Mouse (Mus musculus): Measurements from ENCODE around the gene Ooep. TPM values are rescaled to one million over a fixed set of nuclear protein-coding genes. Genes with fewer than 3 reads are reported as not detected.

Ooep gene
- polyA plus RNA-seq, 1 experiment from 2014 or later, result 0.74 TPM

- no peak for ATAC-seq (ENCODE audit: insufficient number of reproducible peaks, insufficient read depth, low FRiP score, low read depth)
- no peak overlapping the region for H3K27ac ChIP-seq (ENCODE audit: low read length)
- no peak overlapping the region for H3K4me2 ChIP-seq (replicated peaks; ENCODE audit: low read depth, low read length)
- H3K36me3 ChIP-seq (ENCODE audit: control insufficient read depth, insufficient read depth, low read length), result no peaks in the 10 kb centered on the region
- H3K9ac ChIP-seq (replicated peaks; ENCODE audit: low read depth, low read length), result no peak overlapping the region
- H3K4me3 ChIP-seq (ENCODE audit: low read depth, low read length), result no peak overlapping the region
- H3K4me1 ChIP-seq (ENCODE audit: control insufficient read depth, insufficient read depth, low read length), result no peaks in the 10 kb centered on the region
- WGBS, result 61% methylated on average over 7 of the region's 7 CpGs
- H3K9me3 ChIP-seq (ENCODE audit: control insufficient read depth, low read depth, low read length), result no peaks in the 10 kb centered on the region
- H3K27me3 ChIP-seq (ENCODE audit: control insufficient read depth, insufficient read depth, low read length), result peaks cover 20% of the 10 kb centered on the region
Measured at GRCm38 (mm10) chr9:78394602-78395001, 16.1 kb upstream of the Ooep start.

GRCm38 (mm10) chr9:78393741-78394140, 15.2 kb upstream of the Ooep start:
- no peak overlapping the region for H3K4me3 ChIP-seq (ENCODE audit: low read depth, low read length)
- no peaks in the 10 kb centered on the region for H3K4me1 ChIP-seq (ENCODE audit: control insufficient read depth, insufficient read depth, low read length)
- no peaks in the 10 kb centered on the region for H3K36me3 ChIP-seq (ENCODE audit: control insufficient read depth, insufficient read depth, low read length)
- H3K9ac ChIP-seq (replicated peaks; ENCODE audit: low read depth, low read length), result no peak overlapping the region
- no peak overlapping the region for H3K27ac ChIP-seq (ENCODE audit: low read length)
- no peaks in the 10 kb centered on the region for H3K9me3 ChIP-seq (ENCODE audit: control insufficient read depth, low read depth, low read length)
- no peak overlapping the region for H3K4me2 ChIP-seq (replicated peaks; ENCODE audit: low read depth, low read length)
- no peak for ATAC-seq (ENCODE audit: insufficient number of reproducible peaks, insufficient read depth, low FRiP score, low read depth)
- H3K27me3 ChIP-seq (ENCODE audit: control insufficient read depth, insufficient read depth, low read length), result peaks cover 20% of the 10 kb centered on the region
- 82% methylated on average over 10 of the region's 10 CpGs for WGBS

- Histone ChIP-seq H3K4me3 (ENCODE audit: low read depth, low read length) (no peak overlapping the region), H3K36me3 (ENCODE audit: control insufficient read depth, insufficient read depth, low read length) (no peaks in the 10 kb centered on the region), H3K9ac (replicated peaks; ENCODE audit: low read depth, low read length) (no peak overlapping the region), H3K4me2 (replicated peaks; ENCODE audit: low read depth, low read length) (no peak overlapping the region), H3K4me1 (ENCODE audit: control insufficient read depth, insufficient read depth, low read length) (no peaks in the 10 kb centered on the region), H3K27me3 (ENCODE audit: control insufficient read depth, insufficient read depth, low read length) (peaks cover 7% of the 10 kb centered on the region), H3K27ac (ENCODE audit: low read length) (no peak overlapping the region), H3K9me3 (ENCODE audit: control insufficient read depth, low read depth, low read length) (no peaks in the 10 kb centered on the region)
- WGBS, result 45% methylated on average over 5 of the region's 5 CpGs
- ATAC-seq (ENCODE audit: insufficient number of reproducible peaks, insufficient read depth, low FRiP score, low read depth), result no peak
Measured at GRCm38 (mm10) chr9:78389981-78390380, 11.5 kb upstream of the Ooep start.

GRCm38 (mm10) chr9:78386947-78387346, 8.4 kb upstream of the Ooep start:
- Histone ChIP-seq H3K4me3 (ENCODE audit: low read depth, low read length) (no peak overlapping the region), H3K27ac (ENCODE audit: low read length) (no peak overlapping the region), H3K4me1 (ENCODE audit: control insufficient read depth, insufficient read depth, low read length) (no peaks in the 10 kb centered on the region), H3K27me3 (ENCODE audit: control insufficient read depth, insufficient read depth, low read length) (no peaks in the 10 kb centered on the region), H3K9ac (replicated peaks; ENCODE audit: low read depth, low read length) (no peak overlapping the region), H3K36me3 (ENCODE audit: control insufficient read depth, insufficient read depth, low read length) (no peaks in the 10 kb centered on the region), H3K9me3 (ENCODE audit: control insufficient read depth, low read depth, low read length) (no peaks in the 10 kb centered on the region), H3K4me2 (replicated peaks; ENCODE audit: low read depth, low read length) (no peak overlapping the region)
- no peak for ATAC-seq (ENCODE audit: insufficient number of reproducible peaks, insufficient read depth, low FRiP score, low read depth)
- WGBS, result 88% methylated on average over 7 of the region's 7 CpGs

- Histone ChIP-seq H3K27me3 (ENCODE audit: control insufficient read depth, insufficient read depth, low read length) (no peaks in the 10 kb centered on the region), H3K9me3 (ENCODE audit: control insufficient read depth, low read depth, low read length) (no peaks in the 10 kb centered on the region), H3K4me2 (replicated peaks; ENCODE audit: low read depth, low read length) (no peak overlapping the region), H3K27ac (ENCODE audit: low read length) (no peak overlapping the region), H3K9ac (replicated peaks; ENCODE audit: low read depth, low read length) (no peak overlapping the region), H3K36me3 (ENCODE audit: control insufficient read depth, insufficient read depth, low read length) (no peaks in the 10 kb centered on the region), H3K4me1 (ENCODE audit: control insufficient read depth, insufficient read depth, low read length) (no peaks in the 10 kb centered on the region), H3K4me3 (ENCODE audit: low read depth, low read length) (no peak overlapping the region)
- no peak for ATAC-seq (ENCODE audit: insufficient number of reproducible peaks, insufficient read depth, low FRiP score, low read depth)
- WGBS, result 46% methylated on average over 3 of the region's 3 CpGs
Measured at GRCm38 (mm10) chr9:78385893-78386292, 7.4 kb upstream of the Ooep start.

- no peaks in the 10 kb centered on the region for H3K36me3 ChIP-seq (ENCODE audit: control insufficient read depth, insufficient read depth, low read length)
- peaks cover 7% of the 10 kb centered on the region; the same call in 1 of the 2 replicates for H3K4me1 ChIP-seq (ENCODE audit: control insufficient read depth, insufficient read depth, low read length)
- no peaks in the 10 kb centered on the region for H3K9me3 ChIP-seq (ENCODE audit: control insufficient read depth, low read depth, low read length)
- H3K4me3 ChIP-seq (ENCODE audit: low read depth, low read length), result no peak overlapping the region
- H3K9ac ChIP-seq (replicated peaks; ENCODE audit: low read depth, low read length), result no peak overlapping the region
- 47% methylated on average over 8 of the region's 8 CpGs for WGBS
- no peak overlapping the region for H3K27ac ChIP-seq (ENCODE audit: low read length)
- H3K4me2 ChIP-seq (replicated peaks; ENCODE audit: low read depth, low read length), result peak overlapping the region; percentile 50; the same call in 1 of the 2 replicates
- no peak for ATAC-seq (ENCODE audit: insufficient number of reproducible peaks, insufficient read depth, low FRiP score, low read depth)
- no peaks in the 10 kb centered on the region for H3K27me3 ChIP-seq (ENCODE audit: control insufficient read depth, insufficient read depth, low read length)
Measured at GRCm38 (mm10) chr9:78377546-78377945, 979 bp downstream of the Ooep start.

GRCm38 (mm10) chr9:78375486-78375885, 3.0 kb downstream of the Ooep start:
- no peak for ATAC-seq (ENCODE audit: insufficient number of reproducible peaks, insufficient read depth, low FRiP score, low read depth)
- Histone ChIP-seq H3K27ac (ENCODE audit: low read length) (no peak overlapping the region), H3K4me2 (replicated peaks; ENCODE audit: low read depth, low read length) (no peak overlapping the region), H3K4me3 (ENCODE audit: low read depth, low read length) (no peak overlapping the region), H3K4me1 (ENCODE audit: control insufficient read depth, insufficient read depth, low read length) (peaks cover 7% of the 10 kb centered on the region; the same call in 1 of the 2 replicates), H3K27me3 (ENCODE audit: control insufficient read depth, insufficient read depth, low read length) (no peaks in the 10 kb centered on the region), H3K36me3 (ENCODE audit: control insufficient read depth, insufficient read depth, low read length) (no peaks in the 10 kb centered on the region), H3K9ac (replicated peaks; ENCODE audit: low read depth, low read length) (no peak overlapping the region), H3K9me3 (ENCODE audit: control insufficient read depth, low read depth, low read length) (no peaks in the 10 kb centered on the region)
- 57% methylated on average over 4 of the region's 4 CpGs for WGBS

GRCm38 (mm10) chr9:78374885-78375389, 3.6 kb downstream of the Ooep start:
- H3K27ac ChIP-seq (ENCODE audit: low read length), result no peak overlapping the region
- no peak overlapping the region for H3K4me2 ChIP-seq (replicated peaks; ENCODE audit: low read depth, low read length)
- H3K4me1 ChIP-seq (ENCODE audit: control insufficient read depth, insufficient read depth, low read length), result peaks cover 7% of the 10 kb centered on the region; the same call in 1 of the 2 replicates
- no peak overlapping the region for H3K9ac ChIP-seq (replicated peaks; ENCODE audit: low read depth, low read length)
- no peaks in the 10 kb centered on the region for H3K27me3 ChIP-seq (ENCODE audit: control insufficient read depth, insufficient read depth, low read length)
- no peaks in the 10 kb centered on the region for H3K9me3 ChIP-seq (ENCODE audit: control insufficient read depth, low read depth, low read length)
- WGBS, result 78% methylated on average over 1 of the region's 1 CpGs
- no peaks in the 10 kb centered on the region for H3K36me3 ChIP-seq (ENCODE audit: control insufficient read depth, insufficient read depth, low read length)
- no peak overlapping the region for H3K4me3 ChIP-seq (ENCODE audit: low read depth, low read length)
- no peak for ATAC-seq (ENCODE audit: insufficient number of reproducible peaks, insufficient read depth, low FRiP score, low read depth)

- Histone ChIP-seq H3K27me3 (ENCODE audit: control insufficient read depth, insufficient read depth, low read length) (no peaks in the 10 kb centered on the region), H3K4me1 (ENCODE audit: control insufficient read depth, insufficient read depth, low read length) (peaks cover 7% of the 10 kb centered on the region; the same call in 1 of the 2 replicates), H3K36me3 (ENCODE audit: control insufficient read depth, insufficient read depth, low read length) (no peaks in the 10 kb centered on the region), H3K4me2 (replicated peaks; ENCODE audit: low read depth, low read length) (no peak overlapping the region), H3K27ac (ENCODE audit: low read length) (no peak overlapping the region), H3K4me3 (ENCODE audit: low read depth, low read length) (no peak overlapping the region), H3K9me3 (ENCODE audit: control insufficient read depth, low read depth, low read length) (no peaks in the 10 kb centered on the region), H3K9ac (replicated peaks; ENCODE audit: low read depth, low read length) (no peak overlapping the region)
- 29% methylated on average over 5 of the region's 5 CpGs for WGBS
- no peak for ATAC-seq (ENCODE audit: insufficient number of reproducible peaks, insufficient read depth, low FRiP score, low read depth)
Measured at GRCm38 (mm10) chr9:78374397-78374796, 4.1 kb downstream of the Ooep start.
